Mouse (Mus musculus) left cerebral cortex, postnatal 25 days (tissue): Measurements from ENCODE around the gene Scnn1a. TPM values are rescaled to one million over a fixed set of nuclear protein-coding genes. Genes with fewer than 3 reads are reported as not detected.
A peak's percentile ranks its signal among the peaks of the same experiment; 100 is the strongest.

Source experiments
- DNase-seq, 2 experiments: peaks; one replicate each; pipeline ENCODE4 v3.0.0; 2022; ENCODE audit warnings: low spot score in 2 of 2, mixed read lengths in 1 of 2
- intact Hi-C: fragments of 180-260 bp; cut with DNase I; formaldehyde crosslinking; loops from one replicate; pipeline ENCODE4 v1.15.1; 2025
- total RNA-seq, 2 experiments: library from RNA; stranded (reverse); gene quantifications; 2 replicates each; pipeline ENCODE4 v1.2.3; 2021

Gene Scnn1a
- total RNA-seq, 2 experiments from 2014 or later = 2.4 to 2.6 TPM

DNA sequence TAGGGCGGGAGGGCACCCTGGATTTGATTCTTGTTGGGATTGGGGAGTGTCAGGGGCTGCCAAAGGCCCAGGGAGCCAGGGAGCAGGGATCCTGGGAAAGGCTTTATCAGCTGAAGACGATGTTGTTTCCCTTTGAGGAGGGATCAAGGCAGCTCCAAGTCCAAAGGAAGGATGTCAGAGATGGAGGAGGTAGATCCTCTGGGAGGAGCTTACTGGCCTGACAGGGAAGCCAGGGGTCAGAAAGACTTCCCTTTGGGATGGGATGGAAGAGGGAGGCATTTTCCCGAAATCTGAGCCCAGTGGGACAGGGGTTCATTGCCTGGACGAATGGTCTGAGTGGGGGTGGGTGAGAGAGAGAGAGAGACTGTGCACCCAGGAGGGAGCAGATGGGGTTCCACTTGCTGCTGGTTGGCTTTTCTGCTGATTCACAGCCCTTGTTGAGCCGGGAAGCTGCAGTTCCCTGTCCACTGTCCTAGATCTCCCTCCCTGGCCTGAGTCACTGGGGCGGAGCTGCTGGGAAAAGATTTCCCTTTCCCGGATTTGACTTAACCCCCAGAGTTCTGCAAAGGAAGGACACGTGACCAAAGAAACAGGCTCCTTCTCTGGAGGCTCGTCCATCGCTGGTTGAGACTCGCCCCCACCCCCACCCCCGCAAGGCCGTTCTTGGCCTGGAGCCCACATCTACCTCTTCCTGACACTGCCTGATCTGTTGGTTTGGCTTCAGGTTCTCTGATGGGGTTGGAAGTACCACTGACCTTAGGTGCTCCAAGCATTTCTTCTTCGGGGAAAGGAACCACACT is 34.1 kb downstream of the Scnn1a start:
- DNase-seq = peak in 1 of 2 experiments; percentile 58
- intact Hi-C loops = no loop called here

DNA sequence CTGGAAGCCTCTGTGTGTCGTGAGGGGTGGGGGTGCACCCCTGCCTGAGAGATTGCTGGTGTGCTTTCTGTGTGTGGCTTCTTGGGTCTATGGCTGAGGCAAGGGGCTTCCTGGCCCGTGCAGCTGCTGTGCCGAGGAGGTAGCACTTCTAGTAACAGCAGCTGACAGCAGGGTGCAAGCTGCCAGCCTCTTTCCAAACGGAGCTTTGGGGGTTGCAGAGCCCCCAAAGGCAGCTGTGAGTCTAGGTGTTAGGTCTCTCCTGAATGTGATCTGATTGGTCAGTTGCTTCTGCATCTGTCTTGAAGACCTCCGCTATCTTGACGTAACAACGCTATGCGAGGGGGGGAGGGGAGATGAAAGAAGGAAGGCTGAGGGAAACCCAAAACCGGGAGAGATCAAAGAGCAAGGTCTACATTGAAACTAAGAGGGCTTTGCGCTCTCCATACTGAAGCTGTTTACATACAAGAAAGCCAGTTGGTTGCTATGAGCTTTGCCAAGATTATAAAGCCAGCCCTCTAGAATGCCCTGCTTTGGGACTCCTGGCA is 34.8 kb downstream of the Scnn1a start:
- intact Hi-C loops = no loop called here
- no peak for DNase-seq

DNA sequence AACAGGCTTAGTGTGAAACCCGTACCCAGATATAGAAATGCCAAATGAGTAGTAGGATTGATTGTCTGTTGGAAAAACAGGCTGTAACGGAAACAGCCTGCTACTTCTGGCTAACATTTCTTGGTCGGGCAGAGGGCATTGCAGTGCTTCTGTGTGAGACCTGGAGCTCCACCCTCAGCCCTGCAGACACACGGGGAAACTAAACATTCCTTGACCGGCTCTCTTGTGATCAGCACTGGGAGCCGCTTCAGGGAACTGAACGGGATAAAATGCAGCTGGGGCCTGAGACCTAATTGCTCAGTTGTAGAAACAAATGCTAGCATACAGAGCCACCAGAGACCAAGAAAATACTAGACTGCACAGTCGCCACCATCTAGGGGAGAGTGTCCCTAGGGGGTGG is 35.8 kb downstream of the Scnn1a start:
- intact Hi-C loops = no loop called here

DNA sequence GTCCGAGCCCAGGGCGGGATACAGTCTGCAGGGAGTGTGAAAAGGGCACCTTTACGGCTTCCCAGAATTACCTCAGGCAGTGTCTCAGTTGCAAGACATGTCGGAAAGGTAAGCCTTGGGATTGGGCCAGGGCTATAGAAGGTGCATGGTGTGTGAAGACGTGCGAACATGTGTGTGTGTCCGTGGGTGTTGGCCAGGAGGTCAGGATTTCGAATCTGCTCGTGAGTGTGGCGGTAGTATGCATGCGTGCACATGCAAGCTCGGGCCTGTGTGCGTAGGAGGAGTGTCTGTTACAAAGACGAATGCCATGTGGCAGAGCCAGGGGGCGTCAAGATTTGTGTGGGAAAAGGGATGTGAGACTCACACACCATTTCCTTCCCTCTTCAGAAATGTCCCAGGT is 36.9 kb downstream of the Scnn1a start:
- intact Hi-C loops = no loop called here
- DNase-seq = peak in 1 of 2 experiments; percentile 41

More for the DNA sequence above, 35.8 kb downstream of the Scnn1a start:
- no peak for DNase-seq

DNA sequence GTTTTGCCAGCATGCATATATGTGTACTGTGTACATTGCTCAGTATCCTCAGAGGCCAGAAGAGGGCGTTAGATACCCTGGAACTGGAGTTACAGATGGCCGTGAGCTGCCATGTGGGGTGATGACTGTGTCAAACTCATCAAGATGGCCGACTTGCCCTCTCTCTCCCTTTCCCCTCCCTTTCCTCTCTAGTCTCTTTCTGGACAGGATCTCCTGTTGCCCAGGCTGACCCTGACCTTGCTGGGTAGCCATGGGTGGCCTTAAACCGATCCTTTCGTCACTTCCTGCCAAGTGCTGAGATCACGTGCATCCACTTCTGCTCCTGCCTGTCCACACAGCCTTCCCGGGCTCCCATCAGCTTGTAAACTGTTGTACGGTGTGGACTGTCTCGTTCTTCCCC is 39.5 kb downstream of the Scnn1a start:
- no peak for DNase-seq
- intact Hi-C loops = loop anchor here (5.0 kb wide), 2 partner anchors 83 to 242 kb away; no protein-coding TSS in a partner anchor

DNA sequence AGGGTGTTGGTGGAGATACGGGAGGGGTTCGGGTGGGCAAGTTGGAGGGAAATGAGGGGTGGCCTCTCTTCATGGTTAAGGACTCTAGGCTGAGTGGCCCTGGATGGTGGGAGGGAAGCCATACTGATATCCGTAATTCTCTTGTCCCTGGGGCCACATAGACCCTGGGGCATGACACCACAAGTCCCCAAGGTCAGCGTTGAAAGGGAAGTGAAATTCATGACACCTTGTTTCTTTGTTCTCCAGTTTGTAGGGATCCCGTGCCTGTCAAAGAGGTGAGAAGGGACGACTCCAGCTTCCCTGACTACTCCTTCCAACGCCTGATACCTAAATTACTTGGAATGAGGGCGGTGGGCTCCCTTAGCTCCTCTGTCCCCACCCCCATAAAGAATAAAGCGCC is 40.4 kb downstream of the Scnn1a start:
- intact Hi-C loops = loop anchor here (5.0 kb wide), 2 partner anchors 84 to 241 kb away; no protein-coding TSS in a partner anchor
- no peak for DNase-seq

DNA sequence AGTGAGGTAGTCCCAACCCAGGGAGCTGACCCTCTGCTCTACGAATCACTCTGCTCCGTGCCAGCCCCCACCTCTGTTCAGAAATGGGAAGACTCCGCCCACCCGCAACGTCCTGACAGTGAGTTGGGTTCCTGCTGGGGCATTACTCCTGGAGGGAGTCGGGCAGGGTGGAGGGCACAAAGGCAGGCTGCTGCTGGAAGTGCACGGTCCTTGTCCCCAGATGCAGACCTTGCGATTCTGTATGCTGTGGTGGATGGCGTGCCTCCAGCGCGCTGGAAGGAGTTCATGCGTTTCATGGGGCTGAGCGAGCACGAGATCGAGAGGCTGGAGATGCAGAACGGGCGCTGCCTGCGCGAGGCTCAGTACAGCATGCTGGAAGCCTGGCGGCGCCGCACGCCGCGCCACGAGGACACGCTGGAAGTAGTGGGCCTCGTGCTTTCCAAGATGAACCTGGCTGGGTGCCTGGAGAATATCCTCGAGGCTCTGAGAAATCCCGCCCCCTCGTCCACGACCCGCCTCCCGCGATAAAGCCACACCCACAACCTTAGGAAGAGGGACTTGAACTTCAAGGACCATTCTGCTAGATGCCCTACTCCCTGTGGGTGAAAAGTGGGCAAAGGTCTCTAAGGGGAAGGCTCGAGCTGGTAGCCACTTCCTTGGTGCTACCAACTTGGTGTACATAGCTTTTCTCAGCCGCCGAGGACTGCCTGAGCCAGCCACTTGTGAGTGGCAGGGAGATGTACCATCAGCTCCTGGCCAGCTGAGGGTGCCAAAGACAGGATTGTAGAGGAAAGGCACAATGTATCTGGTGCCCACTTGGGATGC is 41.2 kb downstream of the Scnn1a start:
- DNase-seq = peak; percentile 27 to 56
- intact Hi-C loops = loop anchor here (5.0 kb wide), 2 partner anchors 84 to 241 kb away; no protein-coding TSS in a partner anchor

DNA sequence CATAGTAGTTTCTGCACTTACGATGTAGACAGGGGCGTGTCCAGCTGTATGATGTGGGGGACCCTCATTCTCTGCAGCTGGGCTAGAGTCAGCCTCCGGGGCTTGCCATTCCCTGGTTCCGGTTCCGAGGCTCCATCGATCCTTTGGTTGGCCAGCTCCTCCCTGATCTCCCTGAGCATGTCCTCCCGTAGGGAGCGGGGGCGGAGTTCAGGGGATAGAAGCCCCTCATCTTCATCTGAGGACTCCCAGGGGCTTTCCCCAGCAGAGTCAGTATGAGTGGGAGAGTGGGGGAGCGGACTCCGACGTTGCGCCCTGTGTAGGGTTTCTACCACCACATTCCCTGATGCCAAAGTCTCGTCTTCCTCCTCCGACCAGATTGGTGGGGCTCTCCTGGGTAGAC is 42.6 kb downstream of the Scnn1a start:
- intact Hi-C loops = loop anchor here (5.0 kb wide), 2 partner anchors 86 to 239 kb away; no protein-coding TSS in a partner anchor
- DNase-seq = no peak

DNA sequence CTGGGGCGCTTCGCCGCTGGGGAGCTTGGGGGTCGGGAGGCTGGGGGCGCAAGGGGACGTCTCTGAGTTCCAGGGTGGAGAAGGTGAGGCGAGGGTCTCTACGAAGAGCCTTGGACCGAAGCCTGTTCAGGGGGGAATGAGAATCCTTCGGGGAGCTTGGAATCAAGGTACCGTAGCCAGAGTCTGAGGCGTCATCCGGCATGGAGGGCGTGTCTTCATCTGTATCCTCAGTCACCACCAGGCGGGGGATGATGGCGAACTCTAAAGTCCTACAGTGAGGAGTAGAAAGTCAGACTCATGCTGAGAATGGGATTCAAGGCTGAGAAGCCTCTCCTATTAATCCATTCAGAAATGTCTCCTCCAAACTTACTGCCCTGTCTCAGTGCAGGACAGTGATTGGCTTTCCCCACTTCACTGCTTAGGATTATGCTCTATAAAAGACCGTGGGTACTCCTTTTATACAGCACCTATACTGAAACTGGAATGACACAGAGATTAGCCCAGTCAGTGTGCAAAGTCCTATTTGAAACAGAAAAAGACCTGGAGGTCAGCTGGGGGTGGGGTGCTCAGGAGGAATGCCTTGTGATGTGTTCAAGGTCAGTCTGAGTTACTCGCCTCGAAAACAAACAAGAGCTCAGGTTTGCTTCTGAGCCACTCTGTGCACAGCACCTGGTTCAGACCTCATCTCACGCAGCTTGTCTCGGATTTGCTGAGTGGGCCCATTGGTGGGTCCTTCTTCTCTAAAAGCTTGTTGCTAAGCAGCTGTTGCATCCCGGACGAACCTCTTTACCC is 43.2 kb downstream of the Scnn1a start:
- DNase-seq = no peak
- intact Hi-C loops = loop anchor here (5.0 kb wide), 2 partner anchors 86 to 239 kb away; no protein-coding TSS in a partner anchor

DNA sequence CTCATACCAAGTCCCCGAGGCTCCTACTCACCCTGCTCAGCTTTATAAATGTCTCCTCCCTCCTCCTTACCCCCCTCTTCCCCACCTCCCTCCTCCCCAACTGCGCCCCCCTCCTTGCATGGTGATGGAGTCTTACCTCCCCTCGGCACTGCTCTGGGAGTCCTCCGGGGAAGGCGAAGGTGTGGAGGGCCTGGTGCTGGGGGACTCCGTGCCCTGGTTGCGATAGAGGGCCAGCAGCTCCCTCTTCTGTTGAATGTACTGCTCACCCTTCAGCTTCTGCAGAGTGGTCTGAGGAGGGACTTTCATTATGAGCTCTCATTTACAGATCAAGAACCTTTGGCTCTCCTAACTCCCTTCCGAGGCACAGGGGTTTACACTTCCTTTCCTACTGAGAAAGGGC is 44.0 kb downstream of the Scnn1a start:
- intact Hi-C loops = loop anchor here (5.0 kb wide), 2 partner anchors 87 to 238 kb away; no protein-coding TSS in a partner anchor

DNA sequence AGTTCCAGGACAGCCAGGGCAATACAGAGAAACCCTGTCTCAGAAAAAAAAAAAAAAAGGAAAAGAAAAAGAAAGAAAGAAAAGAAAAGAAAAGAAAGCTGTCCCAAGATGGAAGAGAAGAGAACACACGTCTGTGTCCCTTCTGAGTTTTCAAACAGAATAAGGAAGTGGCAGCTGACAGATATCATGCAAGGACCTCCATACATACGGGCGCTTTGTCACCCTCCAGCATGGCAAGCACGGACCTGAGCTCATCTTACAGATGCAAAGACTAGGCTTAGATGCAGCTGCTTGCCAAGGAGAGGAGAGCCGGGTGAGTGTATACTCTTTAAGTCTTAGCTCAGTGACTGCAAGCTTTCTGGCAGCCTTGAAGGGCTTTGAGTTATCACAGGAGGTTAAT is 45.1 kb downstream of the Scnn1a start:
- intact Hi-C loops = no loop called here
- DNase-seq = no peak

More for the DNA sequence above, 44.0 kb downstream of the Scnn1a start:
- DNase-seq = no peak

DNA sequence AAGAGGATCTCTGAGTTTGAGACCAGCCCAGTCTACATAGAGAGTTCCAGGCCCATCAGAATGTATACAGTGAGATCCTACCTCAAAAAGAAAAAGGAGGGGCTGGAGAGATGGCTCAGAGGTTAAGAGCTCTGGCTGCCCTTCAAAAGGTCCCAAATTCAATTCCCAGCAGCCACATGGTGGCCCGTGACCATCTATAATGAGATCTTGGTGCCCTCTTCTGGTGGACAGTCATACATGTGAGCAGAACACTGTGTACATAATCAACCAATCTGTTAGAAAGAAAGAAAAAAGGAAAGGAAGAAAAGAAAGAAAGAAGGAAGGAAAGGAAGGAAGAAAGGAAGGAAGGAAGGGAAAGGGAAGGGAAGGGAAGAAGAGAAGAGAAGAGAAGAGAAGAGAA is 45.7 kb downstream of the Scnn1a start:
- DNase-seq = no peak

DNA sequence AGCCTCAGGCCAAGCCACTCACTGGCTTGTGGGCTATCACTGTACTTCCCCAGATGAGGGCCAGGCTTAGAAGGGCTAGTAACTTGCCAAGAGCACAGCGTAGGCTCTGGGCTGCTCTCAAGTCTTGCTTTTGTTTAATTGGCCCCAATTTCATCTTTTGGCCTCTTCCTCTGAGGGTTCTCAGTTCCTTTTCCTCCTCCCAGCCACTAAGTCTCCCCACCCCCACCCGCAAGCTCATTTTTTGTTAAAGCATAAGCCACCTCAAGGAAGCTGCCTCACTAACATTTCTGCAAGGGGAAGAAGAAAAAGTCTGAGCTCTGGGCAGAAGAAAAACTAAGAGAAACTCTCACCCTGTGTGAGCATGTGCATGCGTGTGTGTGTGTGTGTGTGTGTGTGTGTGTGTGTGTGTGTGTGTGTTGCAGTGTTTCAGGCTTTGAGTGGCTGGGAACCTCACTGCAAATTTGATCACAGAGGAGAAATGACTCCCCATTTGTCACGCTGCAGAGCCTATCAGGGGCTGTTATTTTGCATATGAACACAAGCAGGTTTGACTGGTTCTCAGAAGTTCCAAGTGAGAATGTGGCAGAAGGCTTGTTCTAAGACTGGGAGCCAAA is 47.4 kb downstream of the Scnn1a start:
- no peak for DNase-seq
- intact Hi-C loops = no loop called here

More for the DNA sequence above, 45.7 kb downstream of the Scnn1a start:
- intact Hi-C loops = no loop called here

DNA sequence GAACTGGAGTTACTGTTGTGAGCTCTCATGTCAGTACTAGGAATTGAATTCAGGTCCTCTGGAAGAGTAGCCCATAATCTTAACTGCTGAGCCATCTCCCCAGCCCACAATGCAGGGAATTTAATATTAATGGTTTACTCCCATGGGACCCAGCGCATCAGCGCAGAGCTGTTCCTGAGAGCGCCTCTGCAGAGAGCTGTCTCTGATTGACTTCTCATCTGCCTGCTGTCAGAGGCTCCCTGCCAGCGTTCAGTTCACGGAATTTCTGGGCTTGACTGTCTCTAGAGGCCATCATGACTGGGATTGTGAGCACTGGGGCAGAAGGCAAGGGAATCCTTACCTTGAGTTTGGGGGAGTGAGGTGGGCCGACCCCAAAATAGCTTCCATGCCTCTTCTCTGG is 56.6 kb downstream of the Scnn1a start:
- intact Hi-C loops = no loop called here
- DNase-seq = no peak

DNA sequence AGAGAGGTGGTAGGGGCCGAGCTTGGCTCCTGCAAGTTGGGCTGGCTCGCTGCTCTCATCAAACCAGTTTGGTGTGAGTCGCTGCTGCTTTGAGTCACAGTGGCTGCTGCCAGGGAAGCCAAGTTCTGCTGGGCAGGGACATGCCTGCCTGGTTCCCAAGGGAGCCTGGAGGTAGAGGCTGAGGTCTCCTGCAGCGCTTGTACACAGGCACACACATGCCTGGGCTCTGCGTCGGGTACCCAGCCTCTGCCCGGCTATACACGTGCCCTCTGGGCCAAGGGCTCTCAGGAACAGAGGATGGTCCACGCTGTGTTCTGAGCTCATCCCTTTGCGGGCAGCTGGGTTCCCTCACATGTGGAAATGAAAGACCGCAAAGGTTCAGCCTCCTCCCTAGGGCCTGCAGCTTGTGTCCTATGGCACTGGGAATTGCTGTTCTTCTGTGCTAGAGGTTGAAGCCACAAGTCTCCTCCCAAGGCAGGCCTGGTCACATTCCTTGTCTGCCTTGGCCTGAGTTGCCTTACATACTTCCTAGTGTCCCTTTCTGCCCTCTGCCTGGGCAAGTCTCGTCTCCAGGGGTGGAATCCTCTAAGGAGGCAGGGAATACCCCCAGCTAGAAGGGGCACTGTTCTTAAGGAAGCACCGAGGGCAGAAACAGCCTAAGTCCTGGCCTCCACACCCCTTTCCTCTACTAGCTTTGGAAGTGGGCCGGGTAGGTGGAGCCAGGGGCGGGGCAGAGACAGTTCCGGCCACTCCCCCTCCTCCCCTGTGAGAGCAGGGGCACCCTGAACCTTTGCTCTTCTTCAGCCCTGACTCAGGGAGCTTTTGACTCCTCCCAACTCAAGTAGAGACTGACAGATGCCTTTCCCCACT is 57.4 kb downstream of the Scnn1a start:
- no peak for DNase-seq

DNA sequence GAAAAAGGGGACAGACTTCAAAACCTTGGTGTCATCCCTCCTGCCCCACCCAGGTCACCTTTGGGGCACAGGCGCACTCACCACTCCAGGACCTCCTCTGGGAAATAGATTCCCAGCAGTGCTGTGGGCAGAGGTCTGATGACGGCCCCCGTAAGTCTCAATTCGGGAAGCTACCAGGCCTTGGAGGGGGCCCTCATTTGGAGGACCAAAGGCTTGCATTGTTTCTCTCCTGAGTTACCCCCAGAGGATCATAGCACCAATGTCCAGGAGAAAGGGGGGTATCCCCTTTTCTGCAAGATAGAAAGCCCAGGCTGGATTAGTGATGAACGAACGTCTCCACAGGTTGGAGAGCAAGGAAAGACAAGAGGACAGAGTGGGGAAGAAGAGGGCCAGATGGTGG is 58.2 kb downstream of the Scnn1a start:
- intact Hi-C loops = no loop called here
- no peak for DNase-seq

More for the DNA sequence above, 57.4 kb downstream of the Scnn1a start:
- intact Hi-C loops = no loop called here

DNA sequence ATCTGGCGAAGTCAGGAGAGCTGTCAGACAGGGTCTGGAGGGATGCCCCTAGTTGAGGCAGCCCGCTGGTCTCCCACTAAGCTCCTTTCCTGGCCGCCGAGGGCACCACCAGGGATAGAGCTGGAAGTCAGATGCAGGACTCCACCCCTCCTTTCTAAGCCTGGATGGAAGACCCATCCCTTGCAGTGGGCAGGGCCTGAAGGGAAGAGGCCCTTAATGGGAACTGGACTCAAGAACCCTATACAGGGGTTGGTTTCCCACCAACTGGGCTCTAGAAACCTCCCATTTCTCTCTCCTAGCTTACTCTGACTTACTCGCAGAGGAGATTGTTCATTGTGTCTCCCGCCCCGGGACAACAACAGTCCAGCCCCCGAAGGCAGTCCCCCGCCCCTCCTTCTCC is 59.3 kb downstream of the Scnn1a start:
- intact Hi-C loops = no loop called here
- no peak for DNase-seq
